Mouse (Mus musculus) ZHBTc4 (cell line): ENCODE measurements around the gene Asic4.

ENCODE experiments used
- DNase-seq: peaks from one replicate; pipeline ENCODE4 v3.0.0-alpha.2; 2011; ENCODE audit warnings: low read depth, low spot score

The Asic4 gene

GRCm38 (mm10) chr1:75463652-75464204 lies 13.5 kb downstream of the Asic4 start:
- no peak for DNase-seq

GRCm38 (mm10) chr1:75467215-75467927 lies 17.1 kb downstream of the Asic4 start:
- peak; percentile 89 for DNase-seq

- no peak for DNase-seq
These were observed 19.1 kb downstream of the Asic4 start for GRCm38 (mm10) chr1:75469287-75469825.

- DNase-seq, result no peak
These were observed 26.2 kb downstream of the Asic4 start for GRCm38 (mm10) chr1:75476441-75476840.

- DNase-seq, result peak; percentile 85
These were observed 27.2 kb downstream of the Asic4 start for GRCm38 (mm10) chr1:75477264-75477965.

GRCm38 (mm10) chr1:75477966-75478290 lies 27.7 kb downstream of the Asic4 start:
- no peak for DNase-seq

- DNase-seq, result no peak
These were observed 28.3 kb downstream of the Asic4 start for GRCm38 (mm10) chr1:75478497-75478896.

GRCm38 (mm10) chr1:75478916-75479634 lies 28.8 kb downstream of the Asic4 start, which contains the start of the genes Chpf and Tmem198:
Gene Chpf (minus strand): TSS chr1:75479307.
Gene Tmem198 (plus strand): TSS chr1:75479532.
- peak; percentile 98 for DNase-seq

GRCm38 (mm10) chr1:75479635-75479989 lies 29.4 kb downstream of the Asic4 start:
- no peak for DNase-seq

- no peak for DNase-seq
These were observed 29.8 kb downstream of the Asic4 start for GRCm38 (mm10) chr1:75480036-75480435.

- DNase-seq, result peak; percentile 77
These were observed 30.5 kb downstream of the Asic4 start for GRCm38 (mm10) chr1:75480735-75481134.

- no peak for DNase-seq
These were observed 36.3 kb downstream of the Asic4 start for GRCm38 (mm10) chr1:75486561-75486960.

GRCm38 (mm10) chr1:75487040-75487404 lies 36.8 kb downstream of the Asic4 start:
- no peak for DNase-seq

- DNase-seq, result peak; percentile 95
These were observed 37.3 kb downstream of the Asic4 start for GRCm38 (mm10) chr1:75487405-75488161.

- no peak for DNase-seq
These were observed 40.7 kb downstream of the Asic4 start for GRCm38 (mm10) chr1:75490785-75491551.

GRCm38 (mm10) chr1:75492579-75493170 lies 42.4 kb downstream of the Asic4 start:
- no peak for DNase-seq

GRCm38 (mm10) chr1:75494878-75495548 lies 44.8 kb downstream of the Asic4 start:
- peak; percentile 82 for DNase-seq

- no peak for DNase-seq
These were observed 48.7 kb downstream of the Asic4 start for GRCm38 (mm10) chr1:75498897-75499296.

GRCm38 (mm10) chr1:75499441-75499840 lies 49.2 kb downstream of the Asic4 start:
- no peak for DNase-seq

- DNase-seq, result no peak
These were observed 51.7 kb downstream of the Asic4 start for GRCm38 (mm10) chr1:75501905-75502304.
